In genomic region chr11:90460458-90460857, GRCm38 (mm10) we compare ENCODE assay signal across 18 mouse cellular contexts.
DNase-seq lines count a peak whose midpoint lies in the region; ATAC-seq and TF ChIP-seq lines count a peak whose summit lies in the region.
"Had no signal": no experiment of that assay in that cellular context is flagged by ENCODE, and none has a peak within 500 bp of the region (broad histone marks: within the 10 kb centered on the region; RNA-seq: fewer than 3 reads in every experiment).

No protein-coding gene starts in this region.

- no peak overlapping the region for H3K27ac ChIP-seq in kidney, embryonic 15.5 days

- peak; percentile 55 for DNase-seq in heart, adult 11 months
- no peak for DNase-seq in heart, postnatal 36 days
- peak; percentile 15 for DNase-seq in Patski (ENCODE audit: low read depth, low spot score)
- DNase-seq: adrenal gland, adult 2 months; adrenal gland, adult 8-10 months; adrenal gland, postnatal 10 days; adrenal gland, postnatal 14 days; adrenal gland, postnatal 25 days; adrenal gland, postnatal 36 days; B cell, adult 2 months; cerebellum, adult 11 months; cerebellum, adult 11-12 months; cerebellum, adult 18-20 months; cerebellum, adult 2 months had no signal

- H3K9ac ChIP-seq in kidney, embryonic 15.5 days: no peak overlapping the region

- intact Hi-C loops in heart, postnatal 36 days (cut with DNase I): no loop called here

- 85% methylated on average over 3 of the region's 3 CpGs for WGBS in kidney, embryonic 15.5 days

- peak; percentile 91 for ATAC-seq in Patski
- ATAC-seq in kidney, embryonic 15.5 days (replicated peaks; ENCODE audit: low FRiP score): no peak
- ATAC-seq: activated CD4-positive, CD25-positive, alpha-beta regulatory T cell, adult 4 months; CD4-positive, CD25-positive, alpha-beta regulatory T cell, adult 4 months had no signal

- no peaks in the 10 kb centered on the region for H3K4me1 ChIP-seq in kidney, embryonic 15.5 days

- no peak overlapping the region for H3K4me2 ChIP-seq in kidney, embryonic 15.5 days

- CTCF ChIA-PET in Patski (lab: Charles Lee): no interaction called here

- POLR2A ChIA-PET in Patski (lab: Charles Lee): no interaction called here

- no peak for TF ChIP-seq CTCF in Patski (IDR thresholded peaks at IDR 0.05)

- H3K36me3 ChIP-seq in kidney, embryonic 15.5 days: no peaks in the 10 kb centered on the region
- H3K36me3 ChIP-seq: G1E had no signal

- H3K4me3 ChIP-seq in kidney, embryonic 15.5 days (replicated peaks): no peak overlapping the region

- H3K9me3 ChIP-seq in kidney, embryonic 15.5 days (replicated peaks): no peaks in the 10 kb centered on the region
- H3K9me3 ChIP-seq: G1E had no signal

- H3K27me3 ChIP-seq in Patski: no peaks in the 10 kb centered on the region
- H3K27me3 ChIP-seq in kidney, embryonic 15.5 days: no peaks in the 10 kb centered on the region

- in situ Hi-C loops in Patski (cut with MboI; ENCODE audit: low pct_unique_long_range_greater_than_20kb): no loop called here

Comparison
In these comparisons a context has a peak if more than half of its experiments do, and no peak if none do; other contexts are left out.
1. DNase-seq: peak in heart, adult 11 months (single experiment) and Patski (single experiment); none in heart, postnatal 36 days (0 of 2).